Mouse (Mus musculus) CH12.LX (cell line): ENCODE data around the gene Zcchc13. TPM values are rescaled to one million over a fixed set of nuclear protein-coding genes. Genes with fewer than 3 reads are reported as not detected.
"Not testable (repeated sequence)": the region's sequence is repeated elsewhere in the genome, so short reads cannot be mapped to it uniquely, and the experiment has no call there.

Experiments used
- DNase-seq: peaks from one replicate; pipeline ENCODE4 v3.0.0-alpha.2; 2013; ENCODE audit errors: extremely low read depth
- H3K27ac ChIP-seq: 2 replicates; pipeline ENCODE4 v1.5.1; 2012; ENCODE audit warnings: low read depth, mild to moderate bottlenecking, control low read depth, moderate library complexity; ENCODE audit not compliant: insufficient read depth
- H3K27me3 ChIP-seq: replicated peaks from 2 replicates; pipeline ENCODE3; 2012; ENCODE audit warnings: inconsistent platforms
- H3K36me3 ChIP-seq, 2 experiments: replicated peaks in 1 of 2; 2 replicates each; pipeline versions ENCODE3 to v1.6.1; 2012; ENCODE audit warnings: inconsistent platforms in 1 of 2, low read length in 1 of 2, mild to moderate bottlenecking in 1 of 2, mixed read lengths in 1 of 2, moderate library complexity in 1 of 2; ENCODE audit not compliant: control insufficient read depth in 1 of 2, insufficient read depth in 1 of 2
- H3K4me1 ChIP-seq, 2 experiments: 2 replicates each; pipeline ENCODE4 v1.6.1; 2012; ENCODE audit warnings: inconsistent platforms in 1 of 2, moderate library complexity in 1 of 2; ENCODE audit not compliant: insufficient read depth in 2 of 2, control insufficient read depth in 1 of 2
- H3K4me2 ChIP-seq: 2 replicates; pipeline ENCODE4 v1.6.1; 2012; ENCODE audit warnings: low read depth, mild to moderate bottlenecking, control low read depth; ENCODE audit not compliant: poor library complexity, insufficient read depth, severe bottlenecking
- H3K4me3 ChIP-seq, 3 experiments: fragments of 150-350 bp in 1 of 3; sonication (generic) in 1 of 3; replicated peaks in 1 of 3; 2 replicates each; pipeline versions ENCODE3 to v1.5.1; 2011 to 2012; ENCODE audit warnings: low read depth in 2 of 3, low read length in 2 of 3, mild to moderate bottlenecking in 2 of 3, moderate library complexity in 2 of 3, control low read depth in 1 of 3, improper control_type of control experiment in 1 of 3, inconsistent platforms in 1 of 3, mixed read lengths in 1 of 3; ENCODE audit not compliant: poor library complexity in 1 of 3
- H3K79me2 ChIP-seq: replicated peaks from 2 replicates; pipeline ENCODE4 v1.6.1; 2012; ENCODE audit warnings: mild to moderate bottlenecking, moderate library complexity; ENCODE audit not compliant: control insufficient read depth, poor library complexity, insufficient read depth, severe bottlenecking; ENCODE audit errors: extremely low read depth
- H3K9ac ChIP-seq: 2 replicates; pipeline ENCODE4 v1.6.1; 2012; ENCODE audit warnings: low read depth, mild to moderate bottlenecking, control low read depth, moderate library complexity; ENCODE audit not compliant: insufficient read depth
- H3K9me3 ChIP-seq: replicated peaks from 2 replicates; pipeline ENCODE3; 2012; ENCODE audit warnings: low read length, inconsistent platforms, mixed read lengths
- BHLHE40 ChIP-seq: IDR thresholded peaks from 2 replicates; pipeline ENCODE4 v1.6.1; 2011; ENCODE audit warnings: mild to moderate bottlenecking, low read depth, low read length, improper control_type of control experiment
- CHD2 ChIP-seq: IDR thresholded peaks from 2 replicates; pipeline ENCODE4 v1.6.1; 2011; ENCODE audit warnings: low read length, improper control_type of control experiment
- CTCF ChIP-seq, 2 experiments: IDR thresholded peaks in 1 of 2; conservative IDR thresholded peaks in 1 of 2; 2 replicates each; pipeline ENCODE4 v1.5.1; 2011 to 2012; ENCODE audit warnings: low read depth in 2 of 2, low read length in 2 of 2, improper control_type of control experiment in 1 of 2, inconsistent platforms in 1 of 2, mild to moderate bottlenecking in 1 of 2, moderate library complexity in 1 of 2
- ELF1 ChIP-seq: IDR thresholded peaks from 2 replicates; pipeline ENCODE4 v1.6.1; 2014; ENCODE audit warnings: low read depth, mild to moderate bottlenecking, inconsistent platforms, low read length, improper control_type of control experiment
- JUND ChIP-seq: conservative IDR thresholded peaks from 2 replicates; pipeline ENCODE4 v1.6.1; 2011; ENCODE audit warnings: low read depth, low read length, improper control_type of control experiment
- KAT2A ChIP-seq: IDR thresholded peaks from 2 replicates; pipeline ENCODE4 v1.6.1; 2012; ENCODE audit warnings: low read length, improper control_type of control experiment, inconsistent platforms; ENCODE audit not compliant: insufficient replicate concordance
- MEF2A ChIP-seq: IDR thresholded peaks from 2 replicates; pipeline ENCODE4 v1.6.1; 2014; ENCODE audit warnings: low read depth, mild to moderate bottlenecking, inconsistent platforms, low read length, improper control_type of control experiment, borderline replicate concordance
- MYC ChIP-seq: IDR thresholded peaks from 2 replicates; pipeline ENCODE4 v1.6.1; 2011; ENCODE audit warnings: low read depth, mild to moderate bottlenecking, improper control_type of control experiment, low read length
- NELFE ChIP-seq: IDR thresholded peaks from 2 replicates; pipeline ENCODE4 v1.6.1; 2011; ENCODE audit warnings: low read depth, low read length, improper control_type of control experiment
- NRF1 ChIP-seq: IDR thresholded peaks from 2 replicates; pipeline ENCODE4 v1.6.1; 2014; ENCODE audit warnings: low read depth, mild to moderate bottlenecking, inconsistent platforms, low read length, improper control_type of control experiment, moderate library complexity
- PAX5 ChIP-seq: IDR thresholded peaks from 2 replicates; pipeline ENCODE4 v1.6.1; 2012; ENCODE audit warnings: low read length, inconsistent platforms, mixed read lengths
- POLR2AphosphoS2 ChIP-seq: IDR thresholded peaks from 2 replicates; pipeline ENCODE4 v1.6.1; 2011; ENCODE audit warnings: low read depth, low read length, improper control_type of control experiment
- RCOR1 ChIP-seq: conservative IDR thresholded peaks from 2 replicates; pipeline ENCODE4 v1.6.1; 2012; ENCODE audit warnings: low read depth, mild to moderate bottlenecking, inconsistent platforms, low read length, improper control_type of control experiment
- SIN3A ChIP-seq: IDR thresholded peaks from 2 replicates; pipeline ENCODE4 v1.6.1; 2012; ENCODE audit warnings: low read length, improper control_type of control experiment, inconsistent platforms
- TCF12 ChIP-seq: IDR thresholded peaks from 2 replicates; pipeline ENCODE4 v1.6.1; 2014; ENCODE audit warnings: low read depth, mild to moderate bottlenecking, inconsistent platforms, low read length, improper control_type of control experiment
- USF1 ChIP-seq: IDR thresholded peaks from 2 replicates; pipeline ENCODE4 v1.6.1; 2014; ENCODE audit warnings: low read depth, mild to moderate bottlenecking, inconsistent platforms, low read length, improper control_type of control experiment
- USF2 ChIP-seq: conservative IDR thresholded peaks from 2 replicates; pipeline ENCODE4 v1.6.1; 2011; ENCODE audit warnings: low read depth, low read length, improper control_type of control experiment
- ZKSCAN1 ChIP-seq: IDR thresholded peaks from 2 replicates; pipeline ENCODE4 v1.6.1; 2012; ENCODE audit warnings: low read depth, inconsistent platforms, low read length, improper control_type of control experiment, borderline replicate concordance
- dilution Hi-C: fragments of 300-500 bp; cut with MboI; formaldehyde crosslinking; loops from 2 replicates; pipeline ENCODE4 v1.14.3; 2020; ENCODE audit warnings: low sequenced_read_pairs; ENCODE audit not compliant: extremely low pct_unique_long_range_greater_than_20kb, extremely low pct_ligation_motif_present
- in situ Hi-C: fragments of 300-500 bp; cut with MboI; formaldehyde crosslinking; loops from 3 replicates; pipeline ENCODE4 v1.14.3; 2019; ENCODE audit warnings: low sequenced_read_pairs, low pct_ligation_motif_present, low pct_unique_long_range_greater_than_20kb, mixed read lengths
- polyA plus RNA-seq: library from polyadenylated mRNA; unstranded; fragments of >175 nt; gene quantifications from 2 replicates; pipeline ENCODE4 v1.2.1, GENCODE M21; 2012; ENCODE audit warnings: low read depth; ENCODE audit not compliant: insufficient read length
- total RNA-seq, 2 experiments: library from RNA; depleted of rRNA; stranded (reverse); fragments of 300-350 nt in 1 of 2; fragments of >200 nt in 1 of 2; gene quantifications; 2 replicates each; pipeline ENCODE4 v1.2.3; 2012 to 2014

The Zcchc13 gene
- total and polyA plus RNA-seq, 3 experiments, result 1.7 TPM; not detected in 2

GRCm38 (mm10) chrX:103658985-103659384, 28.6 kb downstream of the Zcchc13 start:
- no peak for DNase-seq
- in situ Hi-C loops, result no loop called here
- H3K4me1 ChIP-seq, result no peaks in the 10 kb centered on the region
- dilution Hi-C loops, result no loop called here
- H3K27ac ChIP-seq, result no peak overlapping the region
- no peaks in the 10 kb centered on the region for H3K79me2 ChIP-seq
- H3K9ac ChIP-seq, result no peak overlapping the region
- no peaks in the 10 kb centered on the region for H3K9me3 ChIP-seq
- no peaks in the 10 kb centered on the region for H3K27me3 ChIP-seq
- H3K4me3 ChIP-seq, result no peak overlapping the region
- TF ChIP-seq ZKSCAN1, result no peak
- TF ChIP-seq, all 38 proteins: peak for 0
- H3K36me3 ChIP-seq, result no peaks in the 10 kb centered on the region
- no peak overlapping the region for H3K4me2 ChIP-seq

DNA sequence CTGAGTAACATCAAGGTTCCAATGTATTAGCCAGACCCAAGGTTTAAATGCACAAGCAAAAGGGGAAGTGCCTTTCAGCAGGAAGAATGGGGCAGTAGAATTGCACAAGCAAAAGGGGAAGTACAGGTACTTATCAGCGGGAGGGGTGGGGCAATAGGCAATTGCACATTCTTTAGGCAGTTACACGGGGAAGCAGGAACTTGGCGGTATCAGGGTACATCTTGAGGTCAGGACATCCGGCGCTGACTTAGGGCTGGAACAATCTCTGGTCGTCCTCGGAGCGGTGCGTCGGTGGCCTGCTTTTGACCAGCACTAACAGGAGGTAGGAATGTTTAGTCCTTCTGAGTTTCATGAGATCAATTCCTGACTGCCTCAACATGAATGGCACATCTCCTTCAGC, 34.1 kb downstream of the Zcchc13 start:
- H3K4me1 ChIP-seq, H3K4me3 ChIP-seq, H3K9me3 ChIP-seq, H3K27me3 ChIP-seq, dilution Hi-C loops, H3K4me2 ChIP-seq, H3K9ac ChIP-seq, H3K79me2 ChIP-seq, H3K36me3 ChIP-seq, in situ Hi-C loops, H3K27ac ChIP-seq, DNase-seq: not testable (repeated sequence)

- H3K9me3 ChIP-seq, result no peaks in the 10 kb centered on the region
- no peak for TF ChIP-seq NRF1
- TF ChIP-seq KAT2A, result no peak
- no peak for TF ChIP-seq MYC
- no peak for TF ChIP-seq SIN3A
- TF ChIP-seq MEF2A, result no peak
- TF ChIP-seq POLR2AphosphoS2, result no peak
- no peak for TF ChIP-seq ZKSCAN1
- TF ChIP-seq JUND, result no peak
- no peak for TF ChIP-seq BHLHE40
- TF ChIP-seq USF2, result no peak
- TF ChIP-seq USF1, result no peak
- no peak for TF ChIP-seq NELFE
- TF ChIP-seq CTCF (conservative IDR thresholded peaks at IDR 0.05 in 1 of 2, IDR thresholded peaks at IDR 0.05 in 1 of 2; ENCODE audit: low read depth in 2 of 2, low read length in 2 of 2), result no peak
- no peak for TF ChIP-seq ELF1
- TF ChIP-seq CHD2, result no peak
- TF ChIP-seq RCOR1, result no peak
- no peak for TF ChIP-seq TCF12
- TF ChIP-seq PAX5, result no peak
- TF ChIP-seq, all 38 proteins: peak for 0
- H3K79me2 ChIP-seq, result no peaks in the 10 kb centered on the region
- no peaks in the 10 kb centered on the region for H3K36me3 ChIP-seq
- DNase-seq, result no peak
- dilution Hi-C loops (no loop called here), in situ Hi-C loops (loop anchor here (10.0 kb wide), 1 partner anchor 195 kb away; no protein-coding TSS in a partner anchor)
- no peaks in the 10 kb centered on the region for H3K27me3 ChIP-seq
- no peak overlapping the region for H3K9ac ChIP-seq
- H3K4me3 ChIP-seq, result no peak overlapping the region
- H3K4me1 ChIP-seq, result peaks cover 0 to 13% of the 10 kb centered on the region in 2 experiments; a peak in 2 of 4 replicates
- no peak overlapping the region for H3K27ac ChIP-seq
- H3K4me2 ChIP-seq, result no peak overlapping the region
These were observed 39.9 kb downstream of the Zcchc13 start for GRCm38 (mm10) chrX:103670245-103670644.
